Mouse (Mus musculus) brain, embryonic 14.5 days (tissue): Measurements from ENCODE around the gene Nav1.

Experiments used
- CTCF ChIP-seq: fragments of 200-500 bp; IDR thresholded peaks from 2 replicates; pipeline ENCODE4 v1.5.1; 2012; ENCODE audit warnings: inconsistent platforms, mild to moderate bottlenecking, moderate library complexity, borderline replicate concordance; ENCODE audit not compliant: insufficient read depth, insufficient read length; ENCODE audit errors: extremely low read depth
- POLR2A ChIP-seq: fragments of 200-500 bp; IDR thresholded peaks from 2 replicates; pipeline ENCODE4 v1.6.1; 2012; ENCODE audit warnings: mild to moderate bottlenecking, inconsistent platforms, borderline replicate concordance; ENCODE audit not compliant: poor library complexity, insufficient read depth, insufficient read length, severe bottlenecking; ENCODE audit errors: extremely low read depth

DNA sequence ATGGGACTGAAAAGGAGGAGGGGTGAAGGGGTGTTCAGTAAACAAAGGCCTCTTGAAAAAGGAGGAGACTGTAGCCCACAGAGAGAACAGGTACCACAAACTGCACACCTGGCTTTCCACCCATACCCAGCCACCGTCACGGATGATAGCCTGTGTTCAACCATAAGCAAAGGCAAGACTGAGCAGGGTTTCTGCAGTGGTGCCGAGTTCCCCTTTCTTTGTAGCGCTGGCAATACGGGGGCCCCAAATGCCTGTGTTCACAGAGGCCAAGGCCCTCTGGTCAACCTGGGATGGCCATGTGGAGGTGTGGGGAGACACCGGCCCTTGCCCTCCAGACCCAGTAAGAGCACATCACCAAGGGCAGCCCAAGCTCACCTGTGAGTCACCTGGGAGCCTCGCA lies 70.3 kb downstream of the Nav1 start:
- TF ChIP-seq POLR2A (no peak), CTCF (no peak)
